Mouse (Mus musculus): ENCODE results near the gene Pemt. TPM values are rescaled to one million over a fixed set of nuclear protein-coding genes. Genes with fewer than 3 reads are reported as not detected.

Pemt gene
- polyA plus RNA-seq, 1 experiment from 2014 or later, result 6.1 TPM

DNA sequence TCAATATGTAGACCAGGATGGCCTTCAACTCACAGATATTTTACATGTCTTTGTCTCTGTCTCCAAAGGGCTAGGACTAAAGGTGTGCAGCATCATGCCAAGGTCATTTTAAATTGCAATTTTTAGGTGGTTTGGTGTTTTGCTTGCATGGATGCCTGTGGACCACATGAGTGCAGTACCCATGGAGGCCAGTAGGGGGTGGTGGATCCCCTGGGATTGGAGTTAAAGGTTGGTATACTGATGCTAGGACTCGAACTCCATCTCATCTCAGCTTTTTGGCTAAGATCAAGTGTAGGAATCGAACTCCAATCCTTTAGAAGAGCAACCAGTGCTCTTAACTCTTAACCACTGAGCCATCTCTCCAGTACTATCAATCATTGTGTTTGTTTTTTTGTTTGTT, 38.3 kb upstream of the Pemt start:
- no peak for ATAC-seq (ENCODE audit: insufficient number of reproducible peaks, low FRiP score, low TSS enrichment, low read depth)
- peak; percentile 75 for DNase-seq (ENCODE audit: low spot score)
- H3K4me3 ChIP-seq (ENCODE audit: low read depth, low read length), result no peak overlapping the region

DNA sequence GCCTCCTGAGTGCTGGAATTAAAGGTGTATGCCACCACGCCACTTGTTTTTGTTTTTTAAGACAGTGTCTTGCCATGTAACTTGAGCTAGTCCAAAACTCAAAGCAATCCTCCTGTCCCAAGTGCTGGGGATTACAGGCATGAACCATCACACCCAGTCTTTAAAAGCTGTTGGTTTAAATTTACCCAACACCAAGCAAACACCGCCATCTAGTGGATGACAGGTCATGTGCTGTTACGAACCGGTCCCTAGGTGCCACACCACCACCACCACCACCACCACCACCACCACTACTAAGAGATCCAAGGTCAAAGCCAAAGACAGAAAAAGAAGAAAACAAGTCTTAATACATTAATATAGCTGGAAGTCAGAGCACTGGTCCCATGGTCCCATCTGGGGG, 30.5 kb upstream of the Pemt start:
- peak; percentile 74 for DNase-seq (ENCODE audit: low spot score)
- WGBS, result 11% methylated on average over 4 of the region's 4 CpGs
- Histone ChIP-seq H3K27me3 (ENCODE audit: control insufficient read depth, insufficient read depth, low read length) (no peaks in the 10 kb centered on the region), H3K4me3 (ENCODE audit: low read depth, low read length) (no peak overlapping the region), H3K9me3 (ENCODE audit: control insufficient read depth, low read length) (no peaks in the 10 kb centered on the region), H3K9ac (ENCODE audit: low read length) (no peak overlapping the region), H3K4me1 (ENCODE audit: control insufficient read depth, insufficient read depth, low read length) (no peaks in the 10 kb centered on the region), H3K4me2 (ENCODE audit: low read depth, severe bottlenecking) (no peak overlapping the region), H3K27ac (replicated peaks; ENCODE audit: low read depth, low read length) (no peak overlapping the region), H3K36me3 (ENCODE audit: control insufficient read depth, insufficient read depth, low read length) (no peaks in the 10 kb centered on the region)
- ATAC-seq (ENCODE audit: insufficient number of reproducible peaks, low FRiP score, low TSS enrichment, low read depth), result no peak

More for the DNA sequence above, 38.3 kb upstream of the Pemt start:
- 46% methylated on average over 2 of the region's 2 CpGs for WGBS
- Histone ChIP-seq H3K9ac (ENCODE audit: low read length) (no peak overlapping the region), H3K9me3 (ENCODE audit: control insufficient read depth, low read length) (no peaks in the 10 kb centered on the region), H3K27me3 (ENCODE audit: control insufficient read depth, insufficient read depth, low read length) (no peaks in the 10 kb centered on the region), H3K4me2 (ENCODE audit: low read depth, severe bottlenecking) (no peak overlapping the region), H3K36me3 (ENCODE audit: control insufficient read depth, insufficient read depth, low read length) (no peaks in the 10 kb centered on the region), H3K27ac (replicated peaks; ENCODE audit: low read depth, low read length) (no peak overlapping the region), H3K4me1 (ENCODE audit: control insufficient read depth, insufficient read depth, low read length) (no peaks in the 10 kb centered on the region)

DNA sequence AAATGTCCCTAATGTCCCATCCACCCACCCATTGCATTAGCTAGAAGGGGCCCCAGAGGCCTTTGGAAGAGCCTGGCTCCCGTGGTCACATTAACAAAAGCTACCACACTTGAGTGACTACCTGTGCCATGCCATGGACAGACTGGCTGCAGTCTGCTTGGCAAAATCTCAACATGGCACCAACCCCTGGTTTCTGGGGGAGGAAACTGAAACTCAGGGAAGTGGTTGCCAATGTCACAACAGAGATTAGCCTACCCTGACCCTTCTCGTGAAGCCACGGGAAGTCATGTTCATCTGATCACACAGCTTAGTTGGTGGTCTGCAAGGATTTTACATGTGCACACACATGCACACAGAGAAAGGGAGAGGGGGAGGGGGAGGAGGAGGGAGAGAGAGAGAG, 29.9 kb upstream of the Pemt start:
- Histone ChIP-seq H3K4me1 (ENCODE audit: control insufficient read depth, insufficient read depth, low read length) (no peaks in the 10 kb centered on the region), H3K9me3 (ENCODE audit: control insufficient read depth, low read length) (no peaks in the 10 kb centered on the region), H3K4me3 (ENCODE audit: low read depth, low read length) (no peak overlapping the region), H3K27me3 (ENCODE audit: control insufficient read depth, insufficient read depth, low read length) (no peaks in the 10 kb centered on the region), H3K9ac (ENCODE audit: low read length) (no peak overlapping the region), H3K4me2 (ENCODE audit: low read depth, severe bottlenecking) (no peak overlapping the region), H3K27ac (replicated peaks; ENCODE audit: low read depth, low read length) (no peak overlapping the region), H3K36me3 (ENCODE audit: control insufficient read depth, insufficient read depth, low read length) (no peaks in the 10 kb centered on the region)
- DNase-seq (ENCODE audit: low spot score) (no peak), ATAC-seq (ENCODE audit: insufficient number of reproducible peaks, low FRiP score, low TSS enrichment, low read depth) (no peak)
- 91% methylated on average over 3 of the region's 3 CpGs for WGBS

DNA sequence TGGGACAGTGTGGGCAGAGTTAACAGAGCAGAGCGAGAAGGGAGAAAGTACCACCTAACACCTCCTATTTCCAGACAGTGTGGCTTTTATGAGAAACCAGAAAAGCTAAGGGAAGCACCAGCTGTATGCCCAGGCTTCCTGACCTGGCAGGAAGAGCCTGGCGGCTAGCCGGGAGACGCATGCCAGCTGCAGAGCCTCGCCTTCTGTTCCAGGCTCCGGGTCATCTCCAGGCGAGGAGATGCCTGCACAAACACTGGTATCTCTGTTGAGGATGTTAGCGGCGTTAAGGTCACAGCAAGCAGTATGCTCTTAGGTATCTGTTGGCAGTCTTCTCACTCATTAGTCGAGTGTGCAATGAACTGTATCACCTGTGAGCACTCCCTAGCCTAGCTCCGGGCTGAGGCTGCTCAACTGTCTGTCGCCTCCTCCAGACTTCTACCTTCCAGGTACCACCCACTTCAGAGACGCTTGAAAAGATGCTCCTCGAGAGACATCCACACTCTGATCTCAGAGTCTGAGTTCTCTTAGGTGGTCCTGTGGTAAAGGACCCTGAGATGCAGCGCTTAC, 27.7 kb upstream of the Pemt start:
- H3K27me3 ChIP-seq (ENCODE audit: control insufficient read depth, insufficient read depth, low read length), result no peaks in the 10 kb centered on the region
- DNase-seq (ENCODE audit: low spot score), result no peak
- no peaks in the 10 kb centered on the region for H3K9me3 ChIP-seq (ENCODE audit: control insufficient read depth, low read length)
- 77% methylated on average over 15 of the region's 15 CpGs for WGBS
- no peaks in the 10 kb centered on the region for H3K36me3 ChIP-seq (ENCODE audit: control insufficient read depth, insufficient read depth, low read length)
- H3K4me1 ChIP-seq (ENCODE audit: control insufficient read depth, insufficient read depth, low read length), result no peaks in the 10 kb centered on the region
- no peak overlapping the region for H3K27ac ChIP-seq (replicated peaks; ENCODE audit: low read depth, low read length)
- no peak for ATAC-seq (ENCODE audit: insufficient number of reproducible peaks, low FRiP score, low TSS enrichment, low read depth)
- H3K4me3 ChIP-seq (ENCODE audit: low read depth, low read length), result no peak overlapping the region
- no peak overlapping the region for H3K9ac ChIP-seq (ENCODE audit: low read length)
- no peak overlapping the region for H3K4me2 ChIP-seq (ENCODE audit: low read depth, severe bottlenecking)

DNA sequence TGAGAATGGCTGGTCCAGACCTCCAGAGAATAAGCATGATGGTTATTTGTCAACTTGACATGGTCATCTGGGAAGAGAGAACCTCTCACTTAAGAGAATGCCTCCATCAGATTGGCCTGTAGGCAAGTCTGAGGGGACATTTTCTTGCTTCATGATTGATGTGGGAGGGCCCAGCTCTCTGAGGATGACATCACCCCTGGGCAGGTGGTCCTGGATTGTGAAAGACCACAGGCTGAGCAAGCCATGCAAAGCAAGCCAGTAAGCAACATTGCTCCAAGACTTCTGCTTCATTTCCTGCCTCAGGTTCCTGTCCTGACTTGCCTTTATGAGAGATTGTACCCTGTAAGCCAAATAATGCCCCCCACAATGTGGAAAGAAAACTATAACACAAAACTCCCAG, 26.8 kb upstream of the Pemt start:
- Histone ChIP-seq H3K27ac (replicated peaks; ENCODE audit: low read depth, low read length) (no peak overlapping the region), H3K4me1 (ENCODE audit: control insufficient read depth, insufficient read depth, low read length) (no peaks in the 10 kb centered on the region), H3K27me3 (ENCODE audit: control insufficient read depth, insufficient read depth, low read length) (no peaks in the 10 kb centered on the region), H3K36me3 (ENCODE audit: control insufficient read depth, insufficient read depth, low read length) (no peaks in the 10 kb centered on the region), H3K9me3 (ENCODE audit: control insufficient read depth, low read length) (no peaks in the 10 kb centered on the region), H3K4me2 (ENCODE audit: low read depth, severe bottlenecking) (no peak overlapping the region), H3K4me3 (ENCODE audit: low read depth, low read length) (no peak overlapping the region), H3K9ac (ENCODE audit: low read length) (no peak overlapping the region)
- DNase-seq (ENCODE audit: low spot score) (no peak), ATAC-seq (ENCODE audit: insufficient number of reproducible peaks, low FRiP score, low TSS enrichment, low read depth) (no peak)

DNA sequence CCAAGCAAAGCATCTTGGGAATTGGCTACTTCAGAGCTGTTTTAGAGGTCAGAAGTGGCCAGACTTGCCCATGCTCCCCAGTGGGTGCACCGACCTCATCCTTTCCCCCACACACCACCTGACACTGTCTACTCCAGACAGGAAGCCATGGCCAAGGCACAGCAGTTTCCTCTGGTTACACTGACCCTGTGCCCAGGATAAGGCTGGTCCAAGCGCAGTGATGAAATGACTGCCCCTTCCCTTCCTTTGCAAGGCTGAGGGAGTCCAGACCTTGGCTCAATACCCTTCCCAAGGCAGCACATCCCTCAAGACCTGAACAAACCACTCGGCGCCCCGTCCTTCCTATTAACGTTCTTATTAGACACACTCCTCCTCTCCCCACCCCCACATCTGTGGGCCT, 24.9 kb upstream of the Pemt start:
- ATAC-seq (ENCODE audit: insufficient number of reproducible peaks, low FRiP score, low TSS enrichment, low read depth) (no peak), DNase-seq (ENCODE audit: low spot score) (no peak)
- WGBS, result 92% methylated on average over 6 of the region's 6 CpGs
- no peak overlapping the region for H3K4me2 ChIP-seq (ENCODE audit: low read depth, severe bottlenecking)
- no peak overlapping the region for H3K4me3 ChIP-seq (ENCODE audit: low read depth, low read length)
- no peaks in the 10 kb centered on the region for H3K27me3 ChIP-seq (ENCODE audit: control insufficient read depth, insufficient read depth, low read length)
- H3K36me3 ChIP-seq (ENCODE audit: control insufficient read depth, insufficient read depth, low read length), result no peaks in the 10 kb centered on the region
- H3K4me1 ChIP-seq (ENCODE audit: control insufficient read depth, insufficient read depth, low read length), result no peaks in the 10 kb centered on the region
- no peaks in the 10 kb centered on the region for H3K9me3 ChIP-seq (ENCODE audit: control insufficient read depth, low read length)
- H3K27ac ChIP-seq (replicated peaks; ENCODE audit: low read depth, low read length), result no peak overlapping the region
- no peak overlapping the region for H3K9ac ChIP-seq (ENCODE audit: low read length)

DNA sequence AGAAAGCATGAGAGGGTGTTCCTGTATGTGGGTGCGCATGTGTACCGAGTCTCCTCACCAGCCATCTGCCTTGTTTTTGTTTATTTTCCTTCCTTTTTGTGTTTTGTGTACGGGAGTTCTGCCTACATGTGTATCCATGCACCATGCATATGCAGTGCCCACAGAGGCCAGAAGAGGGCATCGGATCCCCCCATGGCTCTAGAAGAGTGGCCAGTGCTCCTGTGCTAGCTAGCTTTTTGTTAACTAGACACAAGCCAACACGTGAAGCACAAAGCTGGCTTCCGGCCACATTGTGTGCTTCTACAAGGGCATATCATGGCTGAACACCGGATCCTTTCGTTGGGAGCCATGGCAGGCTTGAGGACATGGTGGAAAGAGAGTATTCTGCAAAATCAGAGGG, 24.3 kb upstream of the Pemt start:
- peak; percentile 83 for DNase-seq (ENCODE audit: low spot score)
- WGBS, result 37% methylated on average over 8 of the region's 8 CpGs
- no peaks in the 10 kb centered on the region for H3K4me1 ChIP-seq (ENCODE audit: control insufficient read depth, insufficient read depth, low read length)
- H3K27ac ChIP-seq (replicated peaks; ENCODE audit: low read depth, low read length), result no peak overlapping the region
- H3K9ac ChIP-seq (ENCODE audit: low read length), result no peak overlapping the region
- no peak overlapping the region for H3K4me2 ChIP-seq (ENCODE audit: low read depth, severe bottlenecking)
- no peak for ATAC-seq (ENCODE audit: insufficient number of reproducible peaks, low FRiP score, low TSS enrichment, low read depth)
- H3K27me3 ChIP-seq (ENCODE audit: control insufficient read depth, insufficient read depth, low read length), result no peaks in the 10 kb centered on the region
- no peaks in the 10 kb centered on the region for H3K36me3 ChIP-seq (ENCODE audit: control insufficient read depth, insufficient read depth, low read length)
- no peaks in the 10 kb centered on the region for H3K9me3 ChIP-seq (ENCODE audit: control insufficient read depth, low read length)
- no peak overlapping the region for H3K4me3 ChIP-seq (ENCODE audit: low read depth, low read length)

DNA sequence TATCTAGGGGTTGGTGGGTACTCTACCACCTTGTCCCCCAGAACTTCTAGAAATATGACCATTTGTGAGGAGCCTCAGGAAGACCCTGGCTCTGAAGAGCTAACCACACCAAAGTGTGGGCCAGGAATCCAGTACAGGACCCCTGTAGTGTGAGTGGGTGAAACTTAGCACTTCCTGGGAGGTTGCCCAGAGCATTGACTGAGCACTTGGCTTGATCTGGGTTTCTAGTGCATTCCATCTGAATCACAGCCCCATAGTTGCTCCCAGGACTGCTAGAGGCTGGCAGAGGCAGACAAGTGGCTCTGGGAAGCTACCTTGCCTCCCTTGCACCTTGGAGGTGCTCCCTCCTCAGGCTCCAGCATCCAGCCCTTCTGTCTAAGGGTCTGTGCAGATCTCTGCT, 22.3 kb upstream of the Pemt start:
- Histone ChIP-seq H3K36me3 (ENCODE audit: control insufficient read depth, insufficient read depth, low read length) (no peaks in the 10 kb centered on the region), H3K27ac (replicated peaks; ENCODE audit: low read depth, low read length) (no peak overlapping the region), H3K4me3 (ENCODE audit: low read depth, low read length) (no peak overlapping the region), H3K4me2 (ENCODE audit: low read depth, severe bottlenecking) (no peak overlapping the region), H3K9me3 (ENCODE audit: control insufficient read depth, low read length) (no peaks in the 10 kb centered on the region), H3K27me3 (ENCODE audit: control insufficient read depth, insufficient read depth, low read length) (no peaks in the 10 kb centered on the region), H3K9ac (ENCODE audit: low read length) (no peak overlapping the region), H3K4me1 (ENCODE audit: control insufficient read depth, insufficient read depth, low read length) (no peaks in the 10 kb centered on the region)
- ATAC-seq (ENCODE audit: insufficient number of reproducible peaks, low FRiP score, low TSS enrichment, low read depth) (no peak), DNase-seq (ENCODE audit: low spot score) (no peak)

DNA sequence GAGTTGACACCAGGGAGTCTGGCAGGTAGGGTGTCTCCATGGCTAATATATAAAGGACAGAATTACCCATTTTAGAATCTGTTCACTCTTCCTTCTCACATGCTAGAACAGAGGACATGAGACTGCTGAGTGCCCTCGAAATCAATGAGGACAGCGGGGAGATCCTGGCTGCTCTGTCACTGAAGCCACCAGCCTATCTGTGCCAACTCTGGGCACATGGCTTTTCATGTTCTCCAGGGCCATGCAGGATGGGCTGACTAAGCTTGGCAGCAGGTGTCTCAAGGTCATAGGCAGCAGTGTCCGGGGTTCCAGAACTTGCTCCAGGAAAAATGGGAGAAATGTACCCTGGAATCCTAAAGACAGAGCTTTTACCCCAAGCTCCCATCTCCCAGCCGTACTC, 21.4 kb upstream of the Pemt start:
- H3K4me3 ChIP-seq (ENCODE audit: low read depth, low read length), result no peak overlapping the region
- H3K9ac ChIP-seq (ENCODE audit: low read length), result no peak overlapping the region
- no peak overlapping the region for H3K27ac ChIP-seq (replicated peaks; ENCODE audit: low read depth, low read length)
- H3K27me3 ChIP-seq (ENCODE audit: control insufficient read depth, insufficient read depth, low read length), result no peaks in the 10 kb centered on the region
- 92% methylated on average over 4 of the region's 4 CpGs for WGBS
- no peak overlapping the region for H3K4me2 ChIP-seq (ENCODE audit: low read depth, severe bottlenecking)
- no peaks in the 10 kb centered on the region for H3K36me3 ChIP-seq (ENCODE audit: control insufficient read depth, insufficient read depth, low read length)
- no peaks in the 10 kb centered on the region for H3K9me3 ChIP-seq (ENCODE audit: control insufficient read depth, low read length)
- H3K4me1 ChIP-seq (ENCODE audit: control insufficient read depth, insufficient read depth, low read length), result no peaks in the 10 kb centered on the region
- DNase-seq (ENCODE audit: low spot score) (no peak), ATAC-seq (ENCODE audit: insufficient number of reproducible peaks, low FRiP score, low TSS enrichment, low read depth) (no peak)
